Mouse (Mus musculus) liver, embryonic 13.5 days (tissue): ENCODE data around the gene Acad12. TPM values are rescaled to one million over a fixed set of nuclear protein-coding genes. Genes with fewer than 3 reads are reported as not detected.
A peak's percentile ranks its signal among the peaks of the same experiment; 100 is the strongest.
"Not testable (repeated sequence)": the region's sequence is repeated elsewhere in the genome, so short reads cannot be mapped to it uniquely, and the experiment has no call there.

Experiments used
- ATAC-seq: fragments of 200-750 bp; cut with Nextera tagmentation; 2 replicates; pipeline ENCODE4 v1.8.0; 2017; ENCODE audit warnings: low read depth, mild to moderate bottlenecking, moderate number of reproducible peaks, moderate library complexity
- DNase-seq: peaks from one replicate; pipeline ENCODE4 v3.0.0; 2022
- H3K27ac ChIP-seq: fragments of 300-500 bp; sonication (generic); 2 replicates; pipeline ENCODE4 v1.5.1; 2015; ENCODE audit warnings: moderate library complexity, mild to moderate bottlenecking, inconsistent platforms
- H3K27me3 ChIP-seq: fragments of 300-500 bp; sonication (generic); 2 replicates; pipeline ENCODE4 v1.6.1; 2015; ENCODE audit warnings: mild to moderate bottlenecking, inconsistent platforms
- H3K36me3 ChIP-seq: fragments of 300-500 bp; sonication (generic); 2 replicates; pipeline ENCODE4 v1.6.1; 2015; ENCODE audit warnings: mild to moderate bottlenecking, inconsistent platforms
- H3K4me1 ChIP-seq: fragments of 300-500 bp; sonication (generic); replicated peaks from 2 replicates; pipeline ENCODE4 v1.6.1; 2015; ENCODE audit warnings: inconsistent platforms
- H3K4me2 ChIP-seq: fragments of 300-500 bp; sonication (generic); 2 replicates; pipeline ENCODE4 v1.6.1; 2015; ENCODE audit warnings: inconsistent platforms, mild to moderate bottlenecking, moderate library complexity
- H3K4me3 ChIP-seq: fragments of 300-500 bp; sonication (generic); replicated peaks from 2 replicates; pipeline ENCODE4 v1.5.1; 2015; ENCODE audit warnings: mild to moderate bottlenecking, inconsistent platforms
- H3K9ac ChIP-seq: fragments of 300-500 bp; sonication (generic); 2 replicates; pipeline ENCODE4 v1.6.1; 2015; ENCODE audit warnings: mild to moderate bottlenecking, inconsistent platforms
- H3K9me3 ChIP-seq: fragments of 300-500 bp; sonication (generic); replicated peaks from 2 replicates; pipeline ENCODE4 v1.6.1; 2016; ENCODE audit warnings: inconsistent platforms
- WGBS: fragments of 180-500 bp; shearing (Covaris S2); methylation state at CpG from one replicate; pipeline ENCODE4 v1.1.7; 2015; ENCODE audit not compliant: insufficient replicate concordance; 5-methylcytosine and 5-hydroxymethylcytosine counted together
- polyA plus RNA-seq: library from polyadenylated mRNA; unstranded; fragments of >200 nt; fragmentation: Nextera tagmentation; extraction: Ambion mirVana; gene quantifications from 2 replicates; pipeline ENCODE4 v1.2.1, GENCODE M21; 2015

The Acad12 gene
- polyA plus RNA-seq, 1 experiment from 2014 or later = 1.4 TPM

DNA sequence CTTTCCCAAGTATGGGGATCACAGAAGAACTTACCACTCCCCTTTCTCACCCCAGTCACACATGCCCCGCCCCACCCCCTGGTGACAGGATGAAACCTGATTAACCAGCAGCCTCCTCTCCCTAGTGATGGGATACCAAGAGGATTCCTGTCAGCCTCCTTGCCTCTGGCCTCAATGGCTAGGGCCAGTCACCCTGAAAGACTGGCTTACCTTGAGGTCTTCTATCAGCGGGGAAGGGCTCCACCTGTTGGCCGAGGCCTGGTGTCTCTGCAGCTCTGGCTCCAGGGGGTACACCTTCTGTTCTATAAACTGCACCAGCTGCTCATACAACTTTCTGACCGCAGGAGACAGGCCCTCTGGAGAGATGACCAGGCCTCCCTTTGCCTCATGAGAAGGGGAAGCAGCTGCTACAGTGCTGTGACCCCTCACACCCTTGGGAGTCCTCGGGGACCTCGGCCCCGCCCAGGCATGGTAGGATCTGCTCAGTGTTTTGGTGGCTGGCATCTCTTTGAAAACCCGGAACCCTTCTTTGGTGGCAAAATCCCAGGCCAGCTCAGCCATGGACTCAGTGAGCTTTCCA is 9.1 kb downstream of the Acad12 start:
- not testable (repeated sequence) for H3K27me3 ChIP-seq, H3K27ac ChIP-seq, H3K4me1 ChIP-seq, H3K4me2 ChIP-seq, H3K36me3 ChIP-seq, ATAC-seq, DNase-seq, H3K9me3 ChIP-seq, H3K9ac ChIP-seq, H3K4me3 ChIP-seq
- WGBS = 53% methylated on average over 8 of the region's 8 CpGs

- no peak overlapping the region for H3K4me3 ChIP-seq
- H3K27me3 ChIP-seq = no peaks in the 10 kb centered on the region
- peaks cover 6% of the 10 kb centered on the region for H3K4me1 ChIP-seq
- no peak for ATAC-seq
- no peaks in the 10 kb centered on the region for H3K36me3 ChIP-seq
- no peak overlapping the region for H3K4me2 ChIP-seq
- no peaks in the 10 kb centered on the region for H3K9me3 ChIP-seq
- no peak overlapping the region for H3K9ac ChIP-seq
- no peak overlapping the region for H3K27ac ChIP-seq
- 0% methylated on average over 2 of the region's 2 CpGs for WGBS
- DNase-seq = peak; percentile 66
Measured at GRCm38 (mm10) chr5:121606151-121606550, 12.6 kb downstream of the Acad12 start.

- H3K27ac ChIP-seq, H3K4me3 ChIP-seq, H3K4me1 ChIP-seq, ATAC-seq, H3K4me2 ChIP-seq, H3K27me3 ChIP-seq, DNase-seq, H3K9ac ChIP-seq, H3K36me3 ChIP-seq, H3K9me3 ChIP-seq: not testable (repeated sequence)
- WGBS = 52% methylated on average over 1 of the region's 1 CpGs
Measured at GRCm38 (mm10) chr5:121603815-121604214, 14.9 kb downstream of the Acad12 start.

DNA sequence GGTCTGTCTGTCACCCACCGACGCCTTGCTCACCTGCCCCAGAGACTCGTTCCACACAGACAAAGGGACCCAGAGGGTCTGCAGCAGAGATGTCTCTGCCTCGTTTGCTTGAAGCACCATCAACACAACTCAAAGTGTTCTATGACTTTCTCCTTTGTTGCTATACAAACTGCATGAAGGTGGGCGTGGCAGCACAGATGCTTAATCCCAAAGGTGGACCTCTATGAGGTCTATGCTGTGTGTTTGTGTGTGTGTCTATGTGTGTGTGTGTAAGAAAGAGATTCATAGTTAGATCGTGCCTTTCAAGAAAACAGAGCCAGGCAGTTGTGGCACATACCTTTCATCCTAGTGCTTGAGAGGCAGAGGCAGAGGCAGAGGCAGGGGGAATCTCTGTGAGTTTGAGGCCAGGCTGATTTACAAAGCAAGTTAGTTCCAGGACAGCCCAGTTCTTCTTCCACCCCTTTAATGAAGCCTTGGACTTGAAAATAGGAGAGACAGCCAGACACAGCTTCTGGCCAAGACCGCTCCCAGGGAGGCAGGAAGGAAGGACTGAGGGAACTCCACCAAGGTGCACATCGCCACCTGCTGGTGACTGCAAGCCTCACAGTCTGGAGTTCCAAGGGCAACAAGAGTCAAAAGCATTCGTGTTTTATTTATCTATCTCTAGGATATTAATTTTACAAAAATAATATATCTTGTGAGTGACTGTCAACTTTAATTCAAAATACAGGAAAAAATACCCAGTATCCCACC is 17.0 kb downstream of the Acad12 start:
- H3K4me2 ChIP-seq = no peak overlapping the region
- ATAC-seq = no peak

GRCm38 (mm10) chr5:121598871-121599610 is 19.7 kb downstream of the Acad12 start:
- 69% methylated on average over 13 of the region's 13 CpGs for whole genome bisulfite sequencing
- Histone ChIP-seq H3K36me3 (no peaks in the 10 kb centered on the region), H3K4me2 (no peak overlapping the region), H3K4me3 (no peak overlapping the region), H3K27ac (no peak overlapping the region), H3K9ac (no peak overlapping the region), H3K4me1 (peaks cover 43% of the 10 kb centered on the region), H3K9me3 (no peaks in the 10 kb centered on the region), H3K27me3 (no peaks in the 10 kb centered on the region)
- no peak for ATAC-seq
- DNase-seq = no peak

More for the DNA sequence above, 17.0 kb downstream of the Acad12 start:
- H3K4me1 ChIP-seq = peaks cover 17% of the 10 kb centered on the region
- WGBS = 32% methylated on average over 9 of the region's 9 CpGs
- no peak overlapping the region for H3K4me3 ChIP-seq
- no peak overlapping the region for H3K27ac ChIP-seq
- H3K36me3 ChIP-seq = no peaks in the 10 kb centered on the region
- peak; percentile 74 for DNase-seq
- H3K27me3 ChIP-seq = no peaks in the 10 kb centered on the region
- H3K9ac ChIP-seq = no peak overlapping the region
- H3K9me3 ChIP-seq = no peaks in the 10 kb centered on the region

GRCm38 (mm10) chr5:121597991-121598537 is 20.7 kb downstream of the Acad12 start:
- Histone ChIP-seq H3K27me3 (no peaks in the 10 kb centered on the region), H3K27ac (no peak overlapping the region), H3K4me3 (no peak overlapping the region), H3K9me3 (no peaks in the 10 kb centered on the region), H3K36me3 (no peaks in the 10 kb centered on the region), H3K4me2 (no peak overlapping the region), H3K9ac (no peak overlapping the region), H3K4me1 (peaks cover 50% of the 10 kb centered on the region)
- 59% methylated on average over 7 of the region's 7 CpGs for WGBS
- DNase-seq (no peak), ATAC-seq (no peak)

GRCm38 (mm10) chr5:121597332-121597731 is 21.4 kb downstream of the Acad12 start:
- Histone ChIP-seq H3K9ac (no peak overlapping the region), H3K27ac (no peak overlapping the region), H3K36me3 (no peaks in the 10 kb centered on the region), H3K4me2 (no peak overlapping the region), H3K9me3 (no peaks in the 10 kb centered on the region), H3K4me3 (no peak overlapping the region), H3K27me3 (no peaks in the 10 kb centered on the region), H3K4me1 (peaks cover 57% of the 10 kb centered on the region)
- ATAC-seq (no peak), DNase-seq (no peak)
- WGBS = 31% methylated on average over 4 of the region's 4 CpGs

DNA sequence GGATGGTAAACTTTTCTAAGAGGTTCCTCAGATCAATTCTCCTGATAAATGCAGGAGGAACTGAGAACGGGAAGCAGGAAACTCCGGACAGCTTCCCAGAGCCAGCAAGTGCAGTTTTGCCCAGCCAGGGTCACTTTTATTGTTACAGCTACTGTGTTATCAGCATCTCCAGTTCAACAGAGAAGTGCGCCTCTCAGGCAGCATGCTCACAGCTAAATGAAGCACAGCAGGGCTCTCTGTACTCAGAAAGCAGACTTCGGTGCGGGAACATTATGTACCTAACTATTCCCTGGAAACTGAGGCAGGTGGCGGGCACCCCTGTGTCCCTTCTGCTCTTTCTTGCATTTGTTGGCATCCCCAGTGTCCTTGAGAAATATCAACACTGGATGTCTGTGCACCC is 22.5 kb downstream of the Acad12 start:
- Histone ChIP-seq H3K4me1 (peaks cover 63% of the 10 kb centered on the region), H3K9me3 (no peaks in the 10 kb centered on the region), H3K4me3 (no peak overlapping the region), H3K9ac (no peak overlapping the region), H3K27ac (no peak overlapping the region), H3K4me2 (no peak overlapping the region), H3K27me3 (no peaks in the 10 kb centered on the region), H3K36me3 (no peaks in the 10 kb centered on the region)
- DNase-seq (no peak), ATAC-seq (no peak)
- WGBS = 40% methylated on average over 6 of the region's 6 CpGs

DNA sequence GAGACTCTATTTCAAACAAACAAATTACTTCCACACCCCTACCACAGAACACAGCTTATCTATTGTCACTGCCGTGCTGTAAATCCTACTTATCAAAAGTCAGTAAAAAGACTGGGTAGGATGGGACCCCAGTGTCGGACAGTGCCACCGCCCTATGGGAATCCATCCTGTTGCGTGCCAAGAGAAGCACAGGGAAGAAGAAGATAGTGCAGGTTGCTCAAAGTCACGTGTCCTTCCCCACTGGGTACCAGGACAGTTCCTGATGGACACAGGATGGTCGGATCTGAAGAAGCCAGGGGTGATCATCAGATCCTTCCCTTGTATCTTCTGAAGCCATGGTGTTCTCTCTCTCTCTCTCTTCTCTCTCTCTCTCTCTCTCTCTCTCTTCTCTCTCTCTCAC is 23.0 kb downstream of the Acad12 start:
- Histone ChIP-seq H3K27me3 (no peaks in the 10 kb centered on the region), H3K4me3 (no peak overlapping the region), H3K9me3 (no peaks in the 10 kb centered on the region), H3K4me1 (peaks cover 66% of the 10 kb centered on the region), H3K27ac (no peak overlapping the region), H3K9ac (no peak overlapping the region), H3K36me3 (no peaks in the 10 kb centered on the region), H3K4me2 (peak overlapping the region; percentile 10; the same call in 1 of the 2 replicates)
- WGBS = 29% methylated on average over 6 of the region's 6 CpGs
- no peak for DNase-seq
- ATAC-seq = no peak

- peak overlapping the region; percentile 99 for H3K4me2 ChIP-seq
Measured at GRCm38 (mm10) chr5:121594714-121595313, 23.9 kb downstream of the Acad12 start.

More at GRCm38 (mm10) chr5:121594714-121595313, 23.9 kb downstream of the Acad12 start:
- Histone ChIP-seq H3K9me3 (no peaks in the 10 kb centered on the region), H3K36me3 (no peaks in the 10 kb centered on the region), H3K9ac (no peak overlapping the region), H3K27ac (peak overlapping the region; percentile 91; the same call in 1 of the 2 replicates), H3K4me1 (peaks cover 66% of the 10 kb centered on the region), H3K27me3 (no peaks in the 10 kb centered on the region), H3K4me3 (peak overlapping the region; percentile 78; the same call in 1 of the 2 replicates)
- no peak for ATAC-seq
- 68% methylated on average over 6 of the region's 6 CpGs for WGBS
- no peak for DNase-seq
